Mouse (Mus musculus): ENCODE measurements around the gene Igsf21. TPM values are rescaled to one million over a fixed set of nuclear protein-coding genes. Genes with fewer than 3 reads are reported as not detected.

Igsf21 gene
- polyA plus RNA-seq, 1 experiment from 2014 or later, result 0.07 TPM

DNA sequence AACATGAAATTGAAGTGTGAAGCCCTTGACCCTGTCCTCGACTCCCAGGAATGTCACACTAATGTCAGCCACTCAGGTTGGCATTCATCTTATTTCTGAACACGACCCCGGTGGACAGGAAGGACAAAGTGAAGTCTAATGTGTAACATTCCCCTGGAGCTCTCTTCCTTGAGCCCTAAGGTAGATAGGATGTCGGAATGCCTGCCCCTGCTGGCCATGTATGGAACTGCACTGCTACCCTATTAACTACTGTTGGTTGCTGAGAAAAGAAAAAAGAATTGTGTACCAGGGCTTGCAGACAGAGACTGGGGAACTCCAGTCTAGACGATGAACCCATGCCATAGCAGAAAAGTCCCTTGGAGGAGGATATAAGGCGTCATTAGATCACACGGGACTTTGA, 93.5 kb downstream of the Igsf21 start:
- Histone ChIP-seq H3K9ac (ENCODE audit: low read length) (no peak overlapping the region), H3K27ac (replicated peaks; ENCODE audit: low read depth, low read length) (no peak overlapping the region), H3K4me1 (ENCODE audit: control insufficient read depth, insufficient read depth, low read length) (no peaks in the 10 kb centered on the region), H3K4me3 (ENCODE audit: low read depth, low read length) (no peak overlapping the region), H3K9me3 (ENCODE audit: control insufficient read depth, low read length) (no peaks in the 10 kb centered on the region), H3K27me3 (ENCODE audit: control insufficient read depth, insufficient read depth, low read length) (no peaks in the 10 kb centered on the region), H3K36me3 (ENCODE audit: control insufficient read depth, insufficient read depth, low read length) (no peaks in the 10 kb centered on the region), H3K4me2 (ENCODE audit: low read depth, severe bottlenecking) (no peak overlapping the region)
- ATAC-seq (ENCODE audit: insufficient number of reproducible peaks, low FRiP score, low TSS enrichment, low read depth) (no peak), DNase-seq (ENCODE audit: low spot score) (peak; percentile 75)
- 39% methylated on average over 7 of the region's 7 CpGs for WGBS

DNA sequence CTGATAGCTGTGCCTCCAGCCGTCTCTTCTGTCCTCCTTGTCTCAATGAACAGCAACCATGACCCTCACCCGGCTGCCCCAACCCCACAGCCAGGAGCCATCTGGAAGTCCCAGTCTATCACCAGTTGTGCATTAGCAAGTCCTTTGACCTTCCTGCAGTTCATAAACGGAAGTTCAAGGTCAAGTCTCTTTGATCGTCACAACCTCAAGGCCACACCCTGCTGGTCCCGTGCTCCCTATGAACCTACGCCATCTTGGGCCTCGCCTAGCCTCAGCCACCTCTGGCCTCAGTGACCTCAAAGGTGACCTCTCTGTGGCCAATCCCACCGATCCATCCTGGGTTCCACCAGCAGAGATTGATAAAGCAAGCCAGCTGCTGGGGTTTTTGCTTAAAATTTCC, 96.9 kb downstream of the Igsf21 start:
- 78% methylated on average over 8 of the region's 8 CpGs for WGBS
- no peak overlapping the region for H3K9ac ChIP-seq (ENCODE audit: low read length)
- ATAC-seq (ENCODE audit: insufficient number of reproducible peaks, low FRiP score, low TSS enrichment, low read depth) (no peak), DNase-seq (ENCODE audit: low spot score) (no peak)
- no peak overlapping the region for H3K4me3 ChIP-seq (ENCODE audit: low read depth, low read length)
- H3K27me3 ChIP-seq (ENCODE audit: control insufficient read depth, insufficient read depth, low read length), result no peaks in the 10 kb centered on the region
- no peaks in the 10 kb centered on the region for H3K9me3 ChIP-seq (ENCODE audit: control insufficient read depth, low read length)
- no peak overlapping the region for H3K4me2 ChIP-seq (ENCODE audit: low read depth, severe bottlenecking)
- H3K27ac ChIP-seq (replicated peaks; ENCODE audit: low read depth, low read length), result no peak overlapping the region
- no peaks in the 10 kb centered on the region for H3K4me1 ChIP-seq (ENCODE audit: control insufficient read depth, insufficient read depth, low read length)
- H3K36me3 ChIP-seq (ENCODE audit: control insufficient read depth, insufficient read depth, low read length), result no peaks in the 10 kb centered on the region

DNA sequence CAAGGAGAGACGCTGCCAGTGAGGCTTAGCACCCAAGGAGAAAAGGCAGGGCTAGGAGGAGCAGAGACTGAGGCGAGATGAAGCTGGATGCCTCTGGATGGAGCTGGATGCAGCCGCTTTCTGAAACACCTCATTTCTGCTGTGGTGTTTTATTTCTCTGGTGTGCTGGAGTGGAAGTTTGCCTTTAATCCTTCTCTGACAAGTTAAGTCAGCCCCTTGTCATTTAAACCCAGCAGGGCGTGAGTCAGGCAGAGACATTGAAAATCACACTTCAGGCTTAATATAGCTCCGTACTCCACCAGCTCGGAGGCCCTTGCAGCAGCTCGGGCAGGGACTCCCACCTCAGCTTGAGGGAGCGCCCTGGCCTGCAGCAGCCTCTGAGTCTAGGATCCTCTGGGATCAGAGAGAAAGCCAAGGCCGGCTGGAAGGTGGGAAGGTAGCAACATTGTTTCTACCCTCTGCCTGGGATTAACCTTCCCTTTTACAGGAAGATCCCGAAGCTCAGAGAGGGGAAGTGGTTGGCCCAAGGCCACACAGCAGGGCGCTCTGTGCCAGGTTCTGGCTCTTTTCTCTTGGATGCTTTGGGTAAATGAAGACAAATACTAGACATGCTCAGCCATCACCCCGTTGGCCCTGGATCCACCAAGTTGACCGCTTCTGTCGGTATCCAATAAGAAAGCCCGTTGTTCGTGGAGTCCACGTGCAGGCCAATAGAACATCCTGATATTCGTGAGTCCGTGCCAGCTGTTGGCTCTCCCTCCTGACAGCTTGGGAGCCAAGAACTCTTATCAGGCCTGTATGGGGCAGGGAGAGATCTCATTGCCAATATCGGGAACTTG, 98.5 kb downstream of the Igsf21 start:
- 73% methylated on average over 20 of the region's 20 CpGs for WGBS
- Histone ChIP-seq H3K4me1 (ENCODE audit: control insufficient read depth, insufficient read depth, low read length) (no peaks in the 10 kb centered on the region), H3K9me3 (ENCODE audit: control insufficient read depth, low read length) (0 out of 2 replicates have a peak, but pooled peaks cover 2% of the 10 kb centered on the region), H3K4me3 (ENCODE audit: low read depth, low read length) (no peak overlapping the region), H3K27ac (replicated peaks; ENCODE audit: low read depth, low read length) (no peak overlapping the region), H3K36me3 (ENCODE audit: control insufficient read depth, insufficient read depth, low read length) (no peaks in the 10 kb centered on the region), H3K27me3 (ENCODE audit: control insufficient read depth, insufficient read depth, low read length) (no peaks in the 10 kb centered on the region), H3K4me2 (ENCODE audit: low read depth, severe bottlenecking) (no peak overlapping the region), H3K9ac (ENCODE audit: low read length) (no peak overlapping the region)
- ATAC-seq (ENCODE audit: insufficient number of reproducible peaks, low FRiP score, low TSS enrichment, low read depth), result no peak
- DNase-seq (ENCODE audit: low spot score), result no peak

DNA sequence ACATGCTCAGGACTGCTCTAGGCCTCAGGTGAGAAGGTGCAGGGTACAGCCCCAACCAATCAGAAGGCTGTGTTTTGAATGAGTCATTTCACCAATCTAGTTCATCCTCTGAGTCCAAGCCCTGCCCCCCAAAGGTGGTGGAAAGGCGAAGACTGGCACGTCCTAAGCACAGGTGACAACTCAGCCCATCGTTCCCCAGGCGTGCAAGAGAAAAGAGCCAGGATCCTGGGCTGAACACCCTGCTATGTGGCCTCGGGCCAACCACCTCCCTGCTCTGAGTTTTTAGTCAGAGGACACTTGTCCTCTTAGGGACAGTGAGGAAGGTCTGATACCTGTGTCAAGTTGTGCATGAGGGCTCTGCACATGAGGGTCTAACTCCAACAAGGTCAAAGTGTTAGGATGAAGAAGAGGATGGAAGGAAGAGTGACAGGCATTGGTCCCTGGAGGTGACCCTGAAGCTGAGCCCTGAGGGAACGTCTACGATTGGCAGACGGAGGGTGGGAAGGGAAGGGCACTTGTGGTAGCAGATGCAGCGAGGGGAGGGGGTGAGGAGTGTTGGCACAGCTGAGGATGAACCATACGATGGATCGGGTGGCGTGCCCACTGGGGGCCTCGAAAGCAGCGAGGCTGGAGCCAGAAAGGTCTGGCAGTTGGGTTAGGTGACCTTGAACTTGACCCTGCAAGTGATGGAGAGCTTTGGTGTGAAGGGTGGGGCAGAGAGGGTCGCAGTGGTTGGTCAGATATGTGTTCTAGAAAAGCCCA, 99.3 kb downstream of the Igsf21 start:
- H3K9ac ChIP-seq (ENCODE audit: low read length), result no peak overlapping the region
- no peaks in the 10 kb centered on the region for H3K36me3 ChIP-seq (ENCODE audit: control insufficient read depth, insufficient read depth, low read length)
- H3K9me3 ChIP-seq (ENCODE audit: control insufficient read depth, low read length), result 0 out of 2 replicates have a peak, but pooled peaks cover 2% of the 10 kb centered on the region
- no peaks in the 10 kb centered on the region for H3K4me1 ChIP-seq (ENCODE audit: control insufficient read depth, insufficient read depth, low read length)
- no peak overlapping the region for H3K4me3 ChIP-seq (ENCODE audit: low read depth, low read length)
- DNase-seq (ENCODE audit: low spot score) (no peak), ATAC-seq (ENCODE audit: insufficient number of reproducible peaks, low FRiP score, low TSS enrichment, low read depth) (no peak)
- 75% methylated on average over 15 of the region's 15 CpGs for WGBS
- H3K27me3 ChIP-seq (ENCODE audit: control insufficient read depth, insufficient read depth, low read length), result no peaks in the 10 kb centered on the region
- H3K4me2 ChIP-seq (ENCODE audit: low read depth, severe bottlenecking), result no peak overlapping the region
- no peak overlapping the region for H3K27ac ChIP-seq (replicated peaks; ENCODE audit: low read depth, low read length)

DNA sequence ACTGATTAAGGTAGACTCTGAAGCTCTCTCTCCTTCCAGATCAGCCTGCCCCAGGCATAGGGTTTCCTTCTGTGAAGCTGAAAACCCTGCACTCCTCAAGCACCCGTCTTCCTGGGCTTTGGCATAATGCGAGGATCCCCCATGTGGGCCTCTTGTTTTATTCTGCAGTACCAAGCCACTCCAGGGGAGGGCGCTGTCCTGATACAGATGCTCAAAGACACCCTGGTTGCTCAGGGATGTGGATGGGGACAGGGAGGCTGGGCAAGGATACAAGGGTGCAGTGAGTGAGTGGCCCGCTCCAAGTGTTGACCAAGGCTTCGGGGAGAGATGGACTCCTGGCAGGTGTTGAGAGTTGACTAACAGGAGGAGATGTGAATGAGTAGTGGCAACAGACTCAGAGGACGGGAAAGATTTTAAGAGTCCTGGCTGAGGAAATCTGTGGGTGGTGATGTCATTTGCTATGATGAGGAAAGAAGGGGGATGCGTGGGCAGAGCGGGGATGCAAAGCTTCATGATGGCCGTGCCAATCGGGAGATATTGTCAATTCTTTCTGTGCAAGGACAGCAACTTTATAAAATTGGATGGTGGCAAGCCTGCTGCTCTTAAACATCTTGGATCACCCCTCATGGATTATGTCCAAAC, 102.6 kb downstream of the Igsf21 start:
- ATAC-seq (ENCODE audit: insufficient number of reproducible peaks, low FRiP score, low TSS enrichment, low read depth), result no peak
- H3K9me3 ChIP-seq (ENCODE audit: control insufficient read depth, low read length), result 0 out of 2 replicates have a peak, but pooled peaks cover 2% of the 10 kb centered on the region
- no peak overlapping the region for H3K4me3 ChIP-seq (ENCODE audit: low read depth, low read length)
- H3K27me3 ChIP-seq (ENCODE audit: control insufficient read depth, insufficient read depth, low read length), result no peaks in the 10 kb centered on the region
- no peaks in the 10 kb centered on the region for H3K4me1 ChIP-seq (ENCODE audit: control insufficient read depth, insufficient read depth, low read length)
- 88% methylated on average over 10 of the region's 10 CpGs for WGBS
- H3K4me2 ChIP-seq (ENCODE audit: low read depth, severe bottlenecking), result no peak overlapping the region
- no peak overlapping the region for H3K27ac ChIP-seq (replicated peaks; ENCODE audit: low read depth, low read length)
- no peak overlapping the region for H3K9ac ChIP-seq (ENCODE audit: low read length)
- no peaks in the 10 kb centered on the region for H3K36me3 ChIP-seq (ENCODE audit: control insufficient read depth, insufficient read depth, low read length)
- no peak for DNase-seq (ENCODE audit: low spot score)

DNA sequence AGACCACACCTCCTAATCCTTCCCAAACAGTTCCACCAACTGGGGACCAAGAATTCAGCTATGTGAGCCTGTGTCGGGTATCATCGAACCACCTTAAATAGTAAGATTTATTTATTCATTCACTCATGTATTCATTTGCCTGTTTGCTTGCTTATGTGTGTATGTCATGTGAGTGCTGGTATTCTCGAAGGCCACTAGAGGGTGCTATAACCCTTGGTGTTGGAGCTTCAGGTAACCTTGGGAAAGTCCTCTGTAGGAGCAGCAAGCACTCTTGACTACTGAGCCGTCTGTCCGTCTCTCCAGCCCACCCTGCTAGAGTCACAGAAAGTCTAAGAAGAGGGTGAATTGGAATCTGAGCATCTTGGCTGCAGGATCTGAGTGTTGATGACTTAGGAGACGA, 103.4 kb downstream of the Igsf21 start:
- ATAC-seq (ENCODE audit: insufficient number of reproducible peaks, low FRiP score, low TSS enrichment, low read depth) (no peak), DNase-seq (ENCODE audit: low spot score) (no peak)
- Histone ChIP-seq H3K9ac (ENCODE audit: low read length) (no peak overlapping the region), H3K27ac (replicated peaks; ENCODE audit: low read depth, low read length) (no peak overlapping the region), H3K9me3 (ENCODE audit: control insufficient read depth, low read length) (0 out of 2 replicates have a peak, but pooled peaks cover 2% of the 10 kb centered on the region), H3K36me3 (ENCODE audit: control insufficient read depth, insufficient read depth, low read length) (no peaks in the 10 kb centered on the region), H3K4me1 (ENCODE audit: control insufficient read depth, insufficient read depth, low read length) (0 out of 2 replicates have a peak, but pooled peaks cover 2% of the 10 kb centered on the region), H3K4me2 (ENCODE audit: low read depth, severe bottlenecking) (no peak overlapping the region), H3K4me3 (ENCODE audit: low read depth, low read length) (no peak overlapping the region), H3K27me3 (ENCODE audit: control insufficient read depth, insufficient read depth, low read length) (no peaks in the 10 kb centered on the region)
- 92% methylated on average over 6 of the region's 6 CpGs for WGBS

DNA sequence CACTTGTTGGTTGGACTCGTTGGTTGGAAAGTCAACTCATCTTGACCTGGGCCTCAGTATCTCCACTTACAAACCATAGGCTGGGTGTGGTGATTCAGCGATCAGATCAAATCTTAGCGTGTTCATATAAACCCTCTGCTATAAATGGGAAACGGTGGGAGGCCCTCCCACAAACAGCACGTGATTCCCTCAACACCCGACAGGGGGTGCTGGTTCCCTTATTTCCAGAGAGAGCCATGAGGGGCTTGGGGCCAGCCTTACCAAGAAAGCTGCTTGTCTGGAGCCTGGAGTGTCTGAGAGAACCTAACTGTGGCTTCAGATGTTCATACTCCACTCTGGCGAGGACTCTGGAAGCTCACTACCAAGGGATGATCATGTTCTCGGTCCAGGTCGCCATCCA, 106.1 kb downstream of the Igsf21 start:
- Histone ChIP-seq H3K4me2 (ENCODE audit: low read depth, severe bottlenecking) (no peak overlapping the region), H3K9ac (ENCODE audit: low read length) (no peak overlapping the region), H3K9me3 (ENCODE audit: control insufficient read depth, low read length) (peaks cover 2% of the 10 kb centered on the region; the same call in 1 of the 2 replicates), H3K36me3 (ENCODE audit: control insufficient read depth, insufficient read depth, low read length) (no peaks in the 10 kb centered on the region), H3K4me3 (ENCODE audit: low read depth, low read length) (no peak overlapping the region), H3K4me1 (ENCODE audit: control insufficient read depth, insufficient read depth, low read length) (0 out of 2 replicates have a peak, but pooled peaks cover 2% of the 10 kb centered on the region), H3K27ac (replicated peaks; ENCODE audit: low read depth, low read length) (no peak overlapping the region), H3K27me3 (ENCODE audit: control insufficient read depth, insufficient read depth, low read length) (no peaks in the 10 kb centered on the region)
- DNase-seq (ENCODE audit: low spot score), result peak; percentile 34
- 66% methylated on average over 9 of the region's 9 CpGs for WGBS
- ATAC-seq (ENCODE audit: insufficient number of reproducible peaks, low FRiP score, low TSS enrichment, low read depth), result no peak

DNA sequence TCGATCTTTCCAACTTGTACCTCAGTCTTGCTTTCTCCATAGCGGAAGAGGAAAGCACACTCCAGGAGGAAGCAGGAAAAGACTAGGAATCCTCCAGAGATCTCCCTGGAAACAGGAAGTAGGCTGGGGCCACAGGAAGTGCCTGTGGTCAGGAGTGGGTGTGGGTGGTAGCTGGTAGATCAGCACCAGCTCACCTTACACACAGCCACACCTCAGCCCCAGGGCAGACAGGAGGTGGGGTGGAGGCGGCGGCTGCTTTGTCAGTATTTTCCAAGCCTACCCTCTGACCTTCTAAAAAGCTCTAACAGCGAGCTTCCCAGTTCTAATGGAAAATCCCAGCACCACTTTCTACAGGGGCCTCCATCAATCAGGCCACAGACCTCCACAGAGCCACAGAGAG, 107.7 kb downstream of the Igsf21 start:
- Histone ChIP-seq H3K27ac (replicated peaks; ENCODE audit: low read depth, low read length) (no peak overlapping the region), H3K9me3 (ENCODE audit: control insufficient read depth, low read length) (peaks cover 2% of the 10 kb centered on the region; the same call in 1 of the 2 replicates), H3K27me3 (ENCODE audit: control insufficient read depth, insufficient read depth, low read length) (no peaks in the 10 kb centered on the region), H3K36me3 (ENCODE audit: control insufficient read depth, insufficient read depth, low read length) (no peaks in the 10 kb centered on the region), H3K9ac (ENCODE audit: low read length) (no peak overlapping the region), H3K4me1 (ENCODE audit: control insufficient read depth, insufficient read depth, low read length) (0 out of 2 replicates have a peak, but pooled peaks cover 2% of the 10 kb centered on the region), H3K4me2 (ENCODE audit: low read depth, severe bottlenecking) (no peak overlapping the region), H3K4me3 (ENCODE audit: low read depth, low read length) (no peak overlapping the region)
- 61% methylated on average over 5 of the region's 5 CpGs for WGBS
- DNase-seq (ENCODE audit: low spot score) (no peak), ATAC-seq (ENCODE audit: insufficient number of reproducible peaks, low FRiP score, low TSS enrichment, low read depth) (no peak)

Data from limb, embryonic 11.5 days (tissue).